Mouse (Mus musculus) heart, embryonic 12.5 days (tissue): ENCODE results near the gene Spop. TPM values are rescaled to one million over a fixed set of nuclear protein-coding genes. Genes with fewer than 3 reads are reported as not detected.

Experiments used
- ATAC-seq: fragments of 200-750 bp; cut with Nextera tagmentation; 2 replicates; pipeline ENCODE4 v1.8.0; 2017; ENCODE audit warnings: moderate TSS enrichment, moderate library complexity; ENCODE audit not compliant: insufficient number of reproducible peaks, low FRiP score
- H3K27ac ChIP-seq: fragments of 300-500 bp; sonication (generic); 2 replicates; pipeline ENCODE4 v1.5.1; 2016; ENCODE audit warnings: mild to moderate bottlenecking, moderate library complexity; ENCODE audit not compliant: poor library complexity, severe bottlenecking
- H3K27me3 ChIP-seq: fragments of 300-500 bp; sonication (generic); replicated peaks from 2 replicates; pipeline ENCODE4 v1.6.1; 2016; ENCODE audit warnings: mild to moderate bottlenecking, moderate library complexity
- H3K36me3 ChIP-seq: fragments of 300-500 bp; sonication (generic); 2 replicates; pipeline ENCODE4 v1.6.1; 2016; ENCODE audit warnings: mild to moderate bottlenecking, moderate library complexity
- H3K4me1 ChIP-seq: fragments of 300-500 bp; sonication (generic); replicated peaks from 2 replicates; pipeline ENCODE4 v1.6.1; 2016; ENCODE audit warnings: mild to moderate bottlenecking
- H3K4me2 ChIP-seq: fragments of 300-500 bp; sonication (generic); 2 replicates; pipeline ENCODE4 v1.6.1; 2016; ENCODE audit warnings: mild to moderate bottlenecking, moderate library complexity
- H3K4me3 ChIP-seq: fragments of 300-500 bp; sonication (generic); 2 replicates; pipeline ENCODE4 v1.5.1; 2016; ENCODE audit warnings: mild to moderate bottlenecking
- H3K9ac ChIP-seq: fragments of 300-500 bp; sonication (generic); 2 replicates; pipeline ENCODE4 v1.6.1; 2016; ENCODE audit warnings: mild to moderate bottlenecking, moderate library complexity
- H3K9me3 ChIP-seq: fragments of 300-500 bp; sonication (generic); replicated peaks from 2 replicates; pipeline ENCODE4 v1.6.1; 2016; ENCODE audit warnings: mild to moderate bottlenecking, moderate library complexity
- WGBS: fragments of 180-500 bp; shearing (Covaris S2); methylation state at CpG from one replicate; pipeline ENCODE4 v1.1.7; 2016; 5-methylcytosine and 5-hydroxymethylcytosine counted together
- polyA plus RNA-seq: library from polyadenylated mRNA; unstranded; fragments of >200 nt; fragmentation: Nextera tagmentation; extraction: Ambion mirVana; gene quantifications from 2 replicates; pipeline ENCODE4 v1.2.1, GENCODE M21; 2016

Spop gene
- polyA plus RNA-seq, 1 experiment from 2014 or later, result 115 TPM

GRCm38 (mm10) chr11:95379552-95379951 is 34.3 kb upstream of the Spop start:
- no peak overlapping the region for H3K4me3 ChIP-seq
- no peak overlapping the region for H3K27ac ChIP-seq
- no peaks in the 10 kb centered on the region for H3K27me3 ChIP-seq
- H3K9ac ChIP-seq, result no peak overlapping the region
- 56% methylated on average over 5 of the region's 5 CpGs for WGBS
- peaks cover 40% of the 10 kb centered on the region for H3K36me3 ChIP-seq
- no peak for ATAC-seq
- H3K4me1 ChIP-seq, result peaks cover 19% of the 10 kb centered on the region
- no peaks in the 10 kb centered on the region for H3K9me3 ChIP-seq
- no peak overlapping the region for H3K4me2 ChIP-seq

- H3K9me3 ChIP-seq, result no peaks in the 10 kb centered on the region
- H3K27me3 ChIP-seq, result no peaks in the 10 kb centered on the region
- peaks cover 22% of the 10 kb centered on the region for H3K4me1 ChIP-seq
- no peak for ATAC-seq
- no peak overlapping the region for H3K4me3 ChIP-seq
- H3K27ac ChIP-seq, result no peak overlapping the region
- H3K36me3 ChIP-seq, result peaks cover 30% of the 10 kb centered on the region
- no peak overlapping the region for H3K4me2 ChIP-seq
- 89% methylated on average over 7 of the region's 7 CpGs for WGBS
- H3K9ac ChIP-seq, result no peak overlapping the region
Measured at GRCm38 (mm10) chr11:95380711-95381110, 33.2 kb upstream of the Spop start.

- WGBS, result 97% methylated on average over 1 of the region's 1 CpGs
- no peaks in the 10 kb centered on the region for H3K9me3 ChIP-seq
- peaks cover 26% of the 10 kb centered on the region for H3K36me3 ChIP-seq
- ATAC-seq, result no peak
- no peak overlapping the region for H3K4me3 ChIP-seq
- H3K27ac ChIP-seq, result no peak overlapping the region
- no peak overlapping the region for H3K9ac ChIP-seq
- no peak overlapping the region for H3K4me2 ChIP-seq
- peaks cover 24% of the 10 kb centered on the region for H3K4me1 ChIP-seq
- H3K27me3 ChIP-seq, result no peaks in the 10 kb centered on the region
Measured at GRCm38 (mm10) chr11:95381146-95381545, 32.7 kb upstream of the Spop start.

GRCm38 (mm10) chr11:95383331-95383986 is 30.4 kb upstream of the Spop start:
- no peak for ATAC-seq
- H3K9me3 ChIP-seq, result no peaks in the 10 kb centered on the region
- H3K4me2 ChIP-seq, result no peak overlapping the region
- H3K27ac ChIP-seq, result no peak overlapping the region
- no peak overlapping the region for H3K4me3 ChIP-seq
- H3K36me3 ChIP-seq, result peaks cover 28% of the 10 kb centered on the region
- H3K27me3 ChIP-seq, result no peaks in the 10 kb centered on the region
- peaks cover 21% of the 10 kb centered on the region for H3K4me1 ChIP-seq
- WGBS, result 81% methylated on average over 5 of the region's 5 CpGs
- no peak overlapping the region for H3K9ac ChIP-seq

GRCm38 (mm10) chr11:95384004-95384318 is 29.9 kb upstream of the Spop start:
- no peak overlapping the region; the same call in 1 of the 2 replicates for H3K27ac ChIP-seq
- ATAC-seq, result no peak
- peak overlapping the region; percentile 77 for H3K4me3 ChIP-seq
- peak overlapping the region; percentile 65 for H3K4me2 ChIP-seq
- 37% methylated on average over 9 of the region's 9 CpGs for WGBS
- peaks cover 33% of the 10 kb centered on the region for H3K36me3 ChIP-seq
- H3K27me3 ChIP-seq, result no peaks in the 10 kb centered on the region
- no peaks in the 10 kb centered on the region for H3K9me3 ChIP-seq
- H3K9ac ChIP-seq, result peak overlapping the region; percentile 60
- H3K4me1 ChIP-seq, result peaks cover 16% of the 10 kb centered on the region

GRCm38 (mm10) chr11:95384319-95384972 is 29.4 kb upstream of the Spop start, which contains the start of gene Slc35b1:
Gene Slc35b1, plus strand, starts transcription at chr11:95384692.
- Histone ChIP-seq H3K27ac (peak within 1 kb of the TSS; percentile 82), H3K4me1 (peaks cover 15% of the 10 kb centered on the region), H3K4me3 (peak within 1 kb of the TSS; percentile 77), H3K27me3 (no peaks in the 10 kb centered on the region), H3K36me3 (peaks cover 37% of the 10 kb centered on the region), H3K9me3 (no peaks in the 10 kb centered on the region), H3K9ac (peak within 1 kb of the TSS; percentile 89), H3K4me2 (peak within 1 kb of the TSS; percentile 65)
- WGBS, result under 1% methylated on average over 42 of the region's 42 CpGs
- peak; percentile 93 for ATAC-seq

- Histone ChIP-seq H3K36me3 (peaks cover 42% of the 10 kb centered on the region), H3K4me1 (peaks cover 10% of the 10 kb centered on the region), H3K9me3 (no peaks in the 10 kb centered on the region), H3K27ac (peak overlapping the region; percentile 82), H3K27me3 (no peaks in the 10 kb centered on the region), H3K4me2 (peak overlapping the region; percentile 65), H3K4me3 (peak overlapping the region; percentile 77), H3K9ac (peak overlapping the region; percentile 89)
- under 1% methylated on average over 14 of the region's 14 CpGs for WGBS
- ATAC-seq, result peak; percentile 12; the same call in 1 of the 2 replicates
Measured at GRCm38 (mm10) chr11:95384973-95385320, 28.9 kb upstream of the Spop start.

- Histone ChIP-seq H3K9me3 (no peaks in the 10 kb centered on the region), H3K36me3 (peaks cover 53% of the 10 kb centered on the region), H3K4me2 (no peak overlapping the region), H3K9ac (no peak overlapping the region), H3K27ac (no peak overlapping the region), H3K4me1 (peaks cover 5% of the 10 kb centered on the region), H3K27me3 (no peaks in the 10 kb centered on the region), H3K4me3 (no peak overlapping the region)
- no peak for ATAC-seq
- WGBS, result 84% methylated on average over 7 of the region's 7 CpGs
Measured at GRCm38 (mm10) chr11:95387354-95387753, 26.5 kb upstream of the Spop start.

GRCm38 (mm10) chr11:95389006-95389405 is 24.9 kb upstream of the Spop start:
- no peak for ATAC-seq
- H3K36me3 ChIP-seq, result peaks cover 55% of the 10 kb centered on the region
- no peak overlapping the region for H3K4me2 ChIP-seq
- H3K27ac ChIP-seq, result no peak overlapping the region
- no peak overlapping the region for H3K4me3 ChIP-seq
- no peak overlapping the region for H3K9ac ChIP-seq
- H3K4me1 ChIP-seq, result peaks cover 5% of the 10 kb centered on the region
- H3K27me3 ChIP-seq, result no peaks in the 10 kb centered on the region
- 81% methylated on average over 3 of the region's 3 CpGs for WGBS
- H3K9me3 ChIP-seq, result no peaks in the 10 kb centered on the region

- Histone ChIP-seq H3K9me3 (no peaks in the 10 kb centered on the region), H3K27ac (no peak overlapping the region), H3K36me3 (peaks cover 55% of the 10 kb centered on the region), H3K9ac (no peak overlapping the region), H3K27me3 (no peaks in the 10 kb centered on the region), H3K4me1 (peaks cover 5% of the 10 kb centered on the region), H3K4me2 (no peak overlapping the region), H3K4me3 (no peak overlapping the region)
- ATAC-seq, result no peak
- WGBS, result 88% methylated on average over 6 of the region's 6 CpGs
Measured at GRCm38 (mm10) chr11:95390420-95390819, 23.5 kb upstream of the Spop start.

GRCm38 (mm10) chr11:95391201-95391600 is 22.7 kb upstream of the Spop start:
- H3K27me3 ChIP-seq, result no peaks in the 10 kb centered on the region
- peaks cover 55% of the 10 kb centered on the region for H3K36me3 ChIP-seq
- H3K27ac ChIP-seq, result no peak overlapping the region
- ATAC-seq, result no peak
- H3K4me1 ChIP-seq, result no peaks in the 10 kb centered on the region
- no peaks in the 10 kb centered on the region for H3K9me3 ChIP-seq
- H3K4me2 ChIP-seq, result no peak overlapping the region
- no peak overlapping the region for H3K4me3 ChIP-seq
- H3K9ac ChIP-seq, result no peak overlapping the region
- WGBS, result 76% methylated on average over 4 of the region's 4 CpGs
